Mouse (Mus musculus) NIH3T3 (cell line): ENCODE data around the gene Fam71e2.

Experiments used
- DNase-seq: peaks from one replicate; pipeline ENCODE4 v3.0.0-alpha.2; 2012; ENCODE audit warnings: low read depth

Gene Fam71e2

GRCm38 (mm10) chr7:4739041-4739543 lies 32.0 kb downstream of the Fam71e2 start:
- no peak for DNase-seq

GRCm38 (mm10) chr7:4732968-4733392 lies 38.1 kb downstream of the Fam71e2 start:
- DNase-seq, result peak; percentile 31

GRCm38 (mm10) chr7:4731090-4731489 lies 40.0 kb downstream of the Fam71e2 start:
- DNase-seq, result no peak

DNA sequence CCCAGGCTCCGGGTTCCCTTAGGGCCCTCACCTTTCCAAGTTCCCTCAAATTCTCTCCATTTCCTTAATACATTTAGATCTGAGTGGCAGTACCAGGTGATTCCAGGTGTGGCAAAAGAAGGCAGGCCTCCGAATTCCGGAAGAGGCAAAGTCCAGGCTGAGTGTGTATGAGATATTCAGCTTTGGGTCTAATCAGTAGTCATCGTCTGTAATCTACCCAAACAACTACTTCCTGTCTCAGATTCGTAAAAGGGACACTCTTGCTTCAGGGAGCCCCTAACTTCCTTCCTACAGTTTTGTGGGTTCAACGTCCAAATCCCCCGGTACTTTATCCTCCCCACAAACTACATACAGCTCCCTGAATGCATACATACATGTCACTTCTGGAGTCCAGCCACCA lies 45.9 kb downstream of the Fam71e2 start, which contains the start of gene Tmem150b:
Tmem150b (minus strand) TSS at position 81 of the 400 bp plus-strand sequence.
- DNase-seq, result no peak

DNA sequence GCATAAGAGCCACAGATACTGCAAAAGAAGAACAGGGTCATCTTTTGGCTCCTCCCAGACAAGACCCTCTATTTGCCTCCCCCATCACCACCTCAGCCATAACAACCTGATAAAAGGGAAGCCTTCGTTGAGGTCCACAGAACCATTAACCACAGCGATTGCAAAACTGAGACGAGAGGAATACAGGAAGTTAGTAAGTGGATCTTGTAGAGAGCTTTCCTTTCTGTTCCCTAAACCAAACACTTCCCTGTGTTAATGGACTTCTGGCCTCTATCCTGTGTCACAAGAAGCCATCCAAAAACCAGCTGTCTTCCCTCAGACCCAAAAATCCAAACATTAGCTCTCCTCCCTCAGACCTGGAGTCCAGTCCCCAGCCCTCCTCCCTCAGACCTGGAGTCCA lies 46.7 kb downstream of the Fam71e2 start:
- DNase-seq, result no peak

- DNase-seq, result no peak
Observed at GRCm38 (mm10) chr7:4723508-4723907, 47.6 kb downstream of the Fam71e2 start.

- no peak for DNase-seq
Observed at GRCm38 (mm10) chr7:4719276-4719675, 51.8 kb downstream of the Fam71e2 start.

- DNase-seq, result no peak
Observed at GRCm38 (mm10) chr7:4716955-4717354, 54.1 kb downstream of the Fam71e2 start.

- DNase-seq, result no peak
Observed at GRCm38 (mm10) chr7:4712594-4712993, 58.5 kb downstream of the Fam71e2 start.

DNA sequence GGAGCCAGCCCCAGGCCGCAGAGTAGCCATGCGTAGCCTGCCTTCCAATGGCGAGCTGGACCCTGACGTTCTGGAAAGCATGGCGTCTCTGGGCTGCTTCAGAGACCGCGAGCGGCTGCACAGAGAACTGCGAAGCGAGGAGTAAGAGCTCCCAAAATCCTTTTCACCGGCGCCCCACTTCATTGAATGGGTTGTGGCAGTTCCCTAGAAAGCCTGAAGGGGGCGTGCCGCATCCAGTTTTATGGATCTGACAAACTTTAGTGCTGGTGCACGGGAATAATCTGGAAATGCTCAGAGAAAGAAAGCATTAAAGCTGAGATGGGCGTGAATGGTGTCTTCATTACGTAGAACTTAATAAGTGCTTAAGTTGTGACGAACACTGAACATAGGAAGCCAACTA lies 66.0 kb downstream of the Fam71e2 start:
- peak; percentile 55 for DNase-seq
